Mouse (Mus musculus) CD4-positive, CD25-positive, alpha-beta regulatory T cell, adult 2 months (primary cell): ENCODE measurements around the gene Sit1.
A peak's percentile ranks its signal among the peaks of the same experiment; 100 is the strongest.

Experiments
- DNase-seq: peaks from one replicate; pipeline ENCODE4 v3.0.0-alpha.2; 2012; ENCODE audit warnings: low read depth, low spot score

The Sit1 gene

GRCm38 (mm10) chr4:43483535-43484091 lies at the start of gene Sit1:
Sit1 (minus strand) TSS chr4:43483734.
- DNase-seq = peak; percentile 83

- DNase-seq = no peak
These were observed 49.7 kb upstream of the Sit1 start for GRCm38 (mm10) chr4:43533270-43533669.

GRCm38 (mm10) chr4:43530581-43530980 lies 47.0 kb upstream of the Sit1 start:
- peak; percentile 90 for DNase-seq

GRCm38 (mm10) chr4:43530081-43530501 lies 46.6 kb upstream of the Sit1 start:
- no peak for DNase-seq

- DNase-seq = peak; percentile 57
These were observed 45.0 kb upstream of the Sit1 start for GRCm38 (mm10) chr4:43528487-43528886.

- peak; percentile 59 for DNase-seq
These were observed 44.3 kb upstream of the Sit1 start for GRCm38 (mm10) chr4:43527880-43528279.

- peak; percentile 90 for DNase-seq
These were observed 36.4 kb upstream of the Sit1 start for GRCm38 (mm10) chr4:43519956-43520355.

GRCm38 (mm10) chr4:43519551-43519950 lies 36.0 kb upstream of the Sit1 start:
- DNase-seq = no peak

GRCm38 (mm10) chr4:43515764-43516708 lies 32.5 kb upstream of the Sit1 start:
- no peak for DNase-seq

GRCm38 (mm10) chr4:43513791-43514190 lies 30.3 kb upstream of the Sit1 start:
- DNase-seq = no peak

GRCm38 (mm10) chr4:43513300-43513699 lies 29.8 kb upstream of the Sit1 start:
- DNase-seq = no peak

GRCm38 (mm10) chr4:43512653-43513052 lies 29.1 kb upstream of the Sit1 start:
- DNase-seq = no peak

GRCm38 (mm10) chr4:43511675-43512454 lies 28.3 kb upstream of the Sit1 start:
- no peak for DNase-seq

GRCm38 (mm10) chr4:43509109-43509508 lies 25.6 kb upstream of the Sit1 start:
- DNase-seq = no peak

- peak; percentile 87 for DNase-seq
These were observed 25.1 kb upstream of the Sit1 start for GRCm38 (mm10) chr4:43508666-43508997.

GRCm38 (mm10) chr4:43507938-43508665 lies 24.6 kb upstream of the Sit1 start:
- peak; percentile 25 for DNase-seq

- DNase-seq = no peak
These were observed 23.1 kb upstream of the Sit1 start, which contains the start of gene Car9 for GRCm38 (mm10) chr4:43506536-43507185. Car9 (plus strand) TSS chr4:43506966.

GRCm38 (mm10) chr4:43506074-43506473 lies 22.5 kb upstream of the Sit1 start:
- DNase-seq = no peak

GRCm38 (mm10) chr4:43504269-43504668 lies 20.7 kb upstream of the Sit1 start:
- peak; percentile 21 for DNase-seq

GRCm38 (mm10) chr4:43503506-43503905 lies 20.0 kb upstream of the Sit1 start:
- no peak for DNase-seq

GRCm38 (mm10) chr4:43503041-43503440 lies 19.5 kb upstream of the Sit1 start:
- no peak for DNase-seq
